Mouse (Mus musculus) megakaryocyte, embryonic 14.5 days (primary cell): ENCODE data around the gene Macc1. TPM values are rescaled to one million over a fixed set of nuclear protein-coding genes. Genes with fewer than 3 reads are reported as not detected.

Experiments
- H3K27me3 ChIP-seq: replicated peaks from 2 replicates; pipeline ENCODE3; 2012; ENCODE audit warnings: inconsistent platforms
- H3K36me3 ChIP-seq: replicated peaks from 2 replicates; pipeline ENCODE3; 2012; ENCODE audit warnings: low read length, inconsistent platforms, mixed read lengths
- H3K4me1 ChIP-seq: 2 replicates; pipeline ENCODE4 v1.6.1; 2012; ENCODE audit warnings: inconsistent platforms
- H3K4me3 ChIP-seq: replicated peaks from 2 replicates; pipeline ENCODE3; 2012; ENCODE audit warnings: moderate library complexity, mild to moderate bottlenecking, inconsistent platforms
- H3K9me3 ChIP-seq: 2 replicates; pipeline ENCODE4 v1.6.1; 2012; ENCODE audit warnings: inconsistent platforms
- FLI1 ChIP-seq: IDR thresholded peaks from 2 replicates; pipeline ENCODE4 v1.6.1; 2012; ENCODE audit warnings: low read length, inconsistent platforms, mixed read lengths
- GATA1 ChIP-seq: IDR thresholded peaks from 3 replicates; pipeline ENCODE4 v1.6.1; 2012; ENCODE audit warnings: mixed read lengths, low read length, inconsistent platforms, borderline replicate concordance
- polyA plus RNA-seq: library from polyadenylated mRNA; stranded (reverse); fragments of >175 nt; gene quantifications from 2 replicates; pipeline ENCODE4 v1.2.3, GENCODE M21; 2012; ENCODE audit warnings: low replicate concordance; ENCODE audit not compliant: insufficient read depth

Macc1 gene
- polyA plus RNA-seq: not detected in 2 replicates

- H3K36me3 ChIP-seq: no peaks in the 10 kb centered on the region
These were observed at the start of gene Macc1 for GRCm38 (mm10) chr12:119313970-119314369. Macc1 (plus strand) TSS chr12:119314270.

GRCm38 (mm10) chr12:119264506-119264905 is 49.6 kb upstream of the Macc1 start:
- TF ChIP-seq FLI1: no peak
- TF ChIP-seq GATA1: no peak
- Histone ChIP-seq H3K4me1 (no peaks in the 10 kb centered on the region), H3K4me3 (no peak overlapping the region), H3K9me3 (0 out of 2 replicates have a peak, but pooled peaks cover 4% of the 10 kb centered on the region), H3K27me3 (no peaks in the 10 kb centered on the region), H3K36me3 (no peaks in the 10 kb centered on the region)

More at GRCm38 (mm10) chr12:119313970-119314369, at the start of gene Macc1:
- H3K9me3 ChIP-seq: no peaks in the 10 kb centered on the region
- TF ChIP-seq GATA1 (no peak), FLI1 (no peak)
- no peaks in the 10 kb centered on the region for H3K27me3 ChIP-seq
- H3K4me1 ChIP-seq: no peaks in the 10 kb centered on the region
- no peak within 1 kb of the TSS for H3K4me3 ChIP-seq

- TF ChIP-seq GATA1: no peak
- no peak for TF ChIP-seq FLI1
- H3K4me1 ChIP-seq: no peaks in the 10 kb centered on the region
- 0 out of 2 replicates have a peak, but pooled peaks cover 4% of the 10 kb centered on the region for H3K9me3 ChIP-seq
- H3K36me3 ChIP-seq: no peaks in the 10 kb centered on the region
- no peaks in the 10 kb centered on the region for H3K27me3 ChIP-seq
- no peak overlapping the region for H3K4me3 ChIP-seq
These were observed 45.3 kb upstream of the Macc1 start for GRCm38 (mm10) chr12:119268723-119269122.

- Histone ChIP-seq H3K4me3 (no peak overlapping the region), H3K36me3 (no peaks in the 10 kb centered on the region), H3K9me3 (0 out of 2 replicates have a peak, but pooled peaks cover 4% of the 10 kb centered on the region), H3K27me3 (no peaks in the 10 kb centered on the region), H3K4me1 (no peaks in the 10 kb centered on the region)
- TF ChIP-seq GATA1: no peak
- TF ChIP-seq FLI1: no peak
These were observed 44.0 kb upstream of the Macc1 start for GRCm38 (mm10) chr12:119270036-119270435.

- Histone ChIP-seq H3K4me3 (no peak overlapping the region), H3K27me3 (no peaks in the 10 kb centered on the region), H3K9me3 (0 out of 2 replicates have a peak, but pooled peaks cover 4% of the 10 kb centered on the region), H3K36me3 (no peaks in the 10 kb centered on the region), H3K4me1 (no peaks in the 10 kb centered on the region)
- TF ChIP-seq GATA1: no peak
- no peak for TF ChIP-seq FLI1
These were observed 42.1 kb upstream of the Macc1 start for GRCm38 (mm10) chr12:119271964-119272363.

GRCm38 (mm10) chr12:119273605-119274004 is 40.5 kb upstream of the Macc1 start:
- Histone ChIP-seq H3K36me3 (no peaks in the 10 kb centered on the region), H3K4me3 (no peak overlapping the region), H3K4me1 (no peaks in the 10 kb centered on the region), H3K9me3 (no peaks in the 10 kb centered on the region), H3K27me3 (no peaks in the 10 kb centered on the region)
- TF ChIP-seq FLI1 (no peak), GATA1 (no peak)

- Histone ChIP-seq H3K4me1 (no peaks in the 10 kb centered on the region), H3K36me3 (no peaks in the 10 kb centered on the region), H3K27me3 (no peaks in the 10 kb centered on the region), H3K4me3 (no peak overlapping the region), H3K9me3 (peaks cover 5% of the 10 kb centered on the region; the same call in 1 of the 2 replicates)
- TF ChIP-seq GATA1 (no peak), FLI1 (no peak)
These were observed 37.8 kb upstream of the Macc1 start for GRCm38 (mm10) chr12:119276282-119276681.

GRCm38 (mm10) chr12:119291618-119292017 is 22.5 kb upstream of the Macc1 start:
- H3K9me3 ChIP-seq: no peaks in the 10 kb centered on the region
- no peaks in the 10 kb centered on the region for H3K27me3 ChIP-seq
- TF ChIP-seq FLI1: no peak
- no peak for TF ChIP-seq GATA1
- H3K4me1 ChIP-seq: no peaks in the 10 kb centered on the region
- no peaks in the 10 kb centered on the region for H3K36me3 ChIP-seq
- no peak overlapping the region for H3K4me3 ChIP-seq

- no peak overlapping the region for H3K4me3 ChIP-seq
These were observed 10.5 kb upstream of the Macc1 start for GRCm38 (mm10) chr12:119303618-119304017.

GRCm38 (mm10) chr12:119313014-119313763 is 881 bp upstream of the Macc1 start:
- Histone ChIP-seq H3K4me3 (no peak overlapping the region), H3K4me1 (no peaks in the 10 kb centered on the region), H3K36me3 (no peaks in the 10 kb centered on the region), H3K9me3 (no peaks in the 10 kb centered on the region), H3K27me3 (no peaks in the 10 kb centered on the region)
- TF ChIP-seq GATA1 (no peak), FLI1 (no peak)

More at GRCm38 (mm10) chr12:119303618-119304017, 10.5 kb upstream of the Macc1 start:
- Histone ChIP-seq H3K36me3 (no peaks in the 10 kb centered on the region), H3K9me3 (no peaks in the 10 kb centered on the region), H3K27me3 (no peaks in the 10 kb centered on the region), H3K4me1 (no peaks in the 10 kb centered on the region)
- TF ChIP-seq FLI1 (no peak), GATA1 (no peak)
